Mouse (Mus musculus) forebrain, embryonic 16.5 days (tissue): ENCODE measurements around the gene Ascl5. TPM values are rescaled to one million over a fixed set of nuclear protein-coding genes. Genes with fewer than 3 reads are reported as not detected.

Experiments used
- ATAC-seq: fragments of 200-750 bp; cut with Nextera tagmentation; 2 replicates; pipeline ENCODE4 v1.8.0; 2017; ENCODE audit warnings: mild to moderate bottlenecking, moderate library complexity
- H3K27ac ChIP-seq: fragments of 300-500 bp; sonication (generic); 2 replicates; pipeline ENCODE4 v1.5.1; 2014; ENCODE audit warnings: low read length, control low read depth
- H3K27me3 ChIP-seq: fragments of 300-500 bp; sonication (generic); replicated peaks from 2 replicates; pipeline ENCODE4 v1.6.1; 2014; ENCODE audit warnings: low read length; ENCODE audit not compliant: control insufficient read depth, insufficient read depth
- H3K36me3 ChIP-seq: fragments of 300-500 bp; sonication (generic); 2 replicates; pipeline ENCODE4 v1.6.1; 2014; ENCODE audit not compliant: control insufficient read depth, insufficient read depth
- H3K4me1 ChIP-seq: fragments of 300-500 bp; sonication (generic); replicated peaks from 2 replicates; pipeline ENCODE4 v1.6.1; 2014; ENCODE audit warnings: low read length; ENCODE audit not compliant: control insufficient read depth, insufficient read depth
- H3K4me2 ChIP-seq: fragments of 300-500 bp; sonication (generic); 2 replicates; pipeline ENCODE4 v1.6.1; 2014; ENCODE audit warnings: mild to moderate bottlenecking, low read length, control low read depth
- H3K4me3 ChIP-seq: fragments of 300-500 bp; sonication (generic); replicated peaks from 2 replicates; pipeline ENCODE4 v1.5.1; 2014; ENCODE audit warnings: mild to moderate bottlenecking, low read length, control low read depth
- H3K9ac ChIP-seq: fragments of 300-500 bp; sonication (generic); replicated peaks from 2 replicates; pipeline ENCODE4 v1.6.1; 2014; ENCODE audit warnings: low read depth, low read length, control low read depth
- H3K9me3 ChIP-seq: fragments of 300-500 bp; sonication (generic); 2 replicates; pipeline ENCODE4 v1.6.1; 2016; ENCODE audit warnings: low read length; ENCODE audit not compliant: control insufficient read depth
- WGBS: fragments of 180-500 bp; shearing (Covaris S2); extraction: QIAGEN DNeasy Blood & Tissue Kit; methylation state at CpG from one replicate; pipeline ENCODE4 v1.1.7; 2014; 5-methylcytosine and 5-hydroxymethylcytosine counted together
- polyA plus RNA-seq: library from polyadenylated mRNA; unstranded; fragments of >200 nt; fragmentation: Nextera tagmentation; extraction: Ambion mirVana; gene quantifications from 2 replicates; pipeline ENCODE4 v1.2.1, GENCODE M21; 2015

Gene Ascl5
- polyA plus RNA-seq, 1 experiment from 2014 or later: not detected

- Histone ChIP-seq H3K9me3 (no peaks in the 10 kb centered on the region), H3K27me3 (peaks cover 9% of the 10 kb centered on the region), H3K4me3 (no peak overlapping the region), H3K36me3 (no peaks in the 10 kb centered on the region), H3K27ac (no peak overlapping the region), H3K4me1 (peaks cover 2% of the 10 kb centered on the region), H3K4me2 (no peak overlapping the region), H3K9ac (no peak overlapping the region)
- ATAC-seq: no peak
- 7% methylated on average over 4 of the region's 4 CpGs for WGBS
These were observed 4.8 kb upstream of the Ascl5 start for GRCm38 (mm10) chr1:136045774-136046173.

GRCm38 (mm10) chr1:136047432-136047831 is 3.2 kb upstream of the Ascl5 start:
- peaks cover 9% of the 10 kb centered on the region for H3K27me3 ChIP-seq
- H3K9ac ChIP-seq: no peak overlapping the region
- H3K4me3 ChIP-seq: no peak overlapping the region
- H3K9me3 ChIP-seq: no peaks in the 10 kb centered on the region
- no peak for ATAC-seq
- 8% methylated on average over 2 of the region's 2 CpGs for WGBS
- H3K27ac ChIP-seq: no peak overlapping the region
- no peaks in the 10 kb centered on the region for H3K36me3 ChIP-seq
- peaks cover 12% of the 10 kb centered on the region for H3K4me1 ChIP-seq
- H3K4me2 ChIP-seq: no peak overlapping the region

- H3K27ac ChIP-seq: no peak overlapping the region
These were observed 2.7 kb upstream of the Ascl5 start for GRCm38 (mm10) chr1:136047894-136048293.

GRCm38 (mm10) chr1:136051013-136051315 is 360 bp downstream of the Ascl5 start:
- Histone ChIP-seq H3K27ac (no peak overlapping the region), H3K4me3 (peak overlapping the region; percentile 47), H3K36me3 (no peaks in the 10 kb centered on the region), H3K9me3 (no peaks in the 10 kb centered on the region), H3K4me2 (peak overlapping the region; percentile 73), H3K4me1 (peaks cover 19% of the 10 kb centered on the region), H3K9ac (peak overlapping the region; percentile 62), H3K27me3 (peaks cover 11% of the 10 kb centered on the region)
- peak; percentile 55 for ATAC-seq
- under 1% methylated on average over 36 of the region's 36 CpGs for WGBS

More at GRCm38 (mm10) chr1:136047894-136048293, 2.7 kb upstream of the Ascl5 start:
- peaks cover 12% of the 10 kb centered on the region for H3K4me1 ChIP-seq
- no peak for ATAC-seq
- H3K27me3 ChIP-seq: peaks cover 11% of the 10 kb centered on the region
- H3K4me3 ChIP-seq: no peak overlapping the region
- no peaks in the 10 kb centered on the region for H3K36me3 ChIP-seq
- no peak overlapping the region for H3K4me2 ChIP-seq
- no peak overlapping the region for H3K9ac ChIP-seq
- 78% methylated on average over 9 of the region's 9 CpGs for WGBS
- no peaks in the 10 kb centered on the region for H3K9me3 ChIP-seq

- Histone ChIP-seq H3K4me3 (peak overlapping the region; percentile 47), H3K9me3 (no peaks in the 10 kb centered on the region), H3K27me3 (peaks cover 11% of the 10 kb centered on the region), H3K36me3 (no peaks in the 10 kb centered on the region), H3K4me2 (peak overlapping the region; percentile 73), H3K27ac (no peak overlapping the region), H3K4me1 (peaks cover 23% of the 10 kb centered on the region), H3K9ac (peak overlapping the region; percentile 62)
- ATAC-seq: peak; percentile 71
- 2% methylated on average over 6 of the region's 6 CpGs for WGBS
These were observed 861 bp downstream of the Ascl5 start for GRCm38 (mm10) chr1:136051465-136051864.

- ATAC-seq: no peak
- Histone ChIP-seq H3K9me3 (no peaks in the 10 kb centered on the region), H3K36me3 (no peaks in the 10 kb centered on the region), H3K27me3 (peaks cover 11% of the 10 kb centered on the region), H3K27ac (no peak within 1 kb of the TSS), H3K4me2 (no peak within 1 kb of the TSS), H3K4me1 (peaks cover 28% of the 10 kb centered on the region), H3K9ac (no peak within 1 kb of the TSS), H3K4me3 (no peak within 1 kb of the TSS)
- WGBS: 41% methylated on average over 11 of the region's 11 CpGs
These were observed 1.9 kb downstream of the Ascl5 start, which contains the start of gene Cacna1s for GRCm38 (mm10) chr1:136052547-136052946. Cacna1s (plus strand) TSS chr1:136052750.

GRCm38 (mm10) chr1:136055771-136056170 is 5.2 kb downstream of the Ascl5 start:
- H3K9me3 ChIP-seq: no peaks in the 10 kb centered on the region
- 0 out of 2 replicates have a peak, but pooled peaks cover 3% of the 10 kb centered on the region for H3K27me3 ChIP-seq
- H3K4me3 ChIP-seq: no peak overlapping the region
- H3K36me3 ChIP-seq: no peaks in the 10 kb centered on the region
- peak overlapping the region; percentile 46 for H3K27ac ChIP-seq
- no peak overlapping the region for H3K4me2 ChIP-seq
- H3K9ac ChIP-seq: no peak overlapping the region
- peak; percentile 58 for ATAC-seq
- 23% methylated on average over 3 of the region's 3 CpGs for WGBS
- H3K4me1 ChIP-seq: peaks cover 27% of the 10 kb centered on the region

- Histone ChIP-seq H3K9me3 (no peaks in the 10 kb centered on the region), H3K36me3 (no peaks in the 10 kb centered on the region), H3K4me3 (no peak overlapping the region), H3K4me1 (peaks cover 22% of the 10 kb centered on the region), H3K9ac (no peak overlapping the region), H3K4me2 (no peak overlapping the region), H3K27ac (no peak overlapping the region), H3K27me3 (no peaks in the 10 kb centered on the region)
- WGBS: 51% methylated on average over 3 of the region's 3 CpGs
- ATAC-seq: no peak
These were observed 8.0 kb downstream of the Ascl5 start for GRCm38 (mm10) chr1:136058594-136058993.

- 0 out of 2 replicates have a peak overlapping the region, but pooled peaks have one; percentile 27 for H3K9ac ChIP-seq
- no peak overlapping the region for H3K4me2 ChIP-seq
- H3K4me3 ChIP-seq: no peak overlapping the region
- H3K27ac ChIP-seq: no peak overlapping the region
- 41% methylated on average over 9 of the region's 9 CpGs for WGBS
- peak; percentile 75 for ATAC-seq
- peaks cover 13% of the 10 kb centered on the region for H3K4me1 ChIP-seq
- H3K27me3 ChIP-seq: no peaks in the 10 kb centered on the region
- H3K36me3 ChIP-seq: no peaks in the 10 kb centered on the region
- H3K9me3 ChIP-seq: no peaks in the 10 kb centered on the region
These were observed 10.6 kb downstream of the Ascl5 start for GRCm38 (mm10) chr1:136061041-136061789.
